Mouse (Mus musculus) spleen, adult 2 months (tissue): ENCODE data around the gene Gm9964. TPM values are rescaled to one million over a fixed set of nuclear protein-coding genes. Genes with fewer than 3 reads are reported as not detected.

Source experiments
- DNase-seq, 2 experiments: peaks; one replicate each; pipeline versions ENCODE4 v3.0.0 to v3.0.0-alpha.2; 2012 to 2021; ENCODE audit warnings: low spot score in 2 of 2, low read depth in 1 of 2
- H3K27ac ChIP-seq: fragments of 200-500 bp; 2 replicates; pipeline ENCODE4 v1.5.1; 2012; ENCODE audit warnings: low read length, inconsistent platforms; ENCODE audit not compliant: insufficient read depth
- H3K27me3 ChIP-seq: fragments of 200-500 bp; 2 replicates; pipeline ENCODE4 v1.6.1; 2012; ENCODE audit warnings: mild to moderate bottlenecking, moderate library complexity, low read length, inconsistent platforms; ENCODE audit not compliant: control insufficient read depth, insufficient read depth
- H3K36me3 ChIP-seq: fragments of 200-500 bp; 2 replicates; pipeline ENCODE4 v1.6.1; 2012; ENCODE audit warnings: mild to moderate bottlenecking, low read length, inconsistent platforms; ENCODE audit not compliant: control insufficient read depth, insufficient read depth
- H3K4me1 ChIP-seq: fragments of 200-500 bp; 2 replicates; pipeline ENCODE4 v1.6.1; 2011; ENCODE audit warnings: inconsistent platforms; ENCODE audit not compliant: control insufficient read depth, insufficient read depth, insufficient read length
- H3K4me3 ChIP-seq: fragments of 200-500 bp; 2 replicates; pipeline ENCODE4 v1.5.1; 2011; ENCODE audit warnings: mild to moderate bottlenecking, inconsistent platforms; ENCODE audit not compliant: insufficient read depth, insufficient read length; ENCODE audit errors: extremely low read depth
- CTCF ChIP-seq: fragments of 200-500 bp; IDR thresholded peaks from 2 replicates; pipeline ENCODE4 v1.5.1; 2011; ENCODE audit warnings: mild to moderate bottlenecking, inconsistent platforms; ENCODE audit not compliant: insufficient read depth, insufficient read length, insufficient replicate concordance; ENCODE audit errors: extremely low read depth
- POLR2A ChIP-seq: fragments of 200-500 bp; IDR thresholded peaks from 2 replicates; pipeline ENCODE4 v1.6.1; 2011; ENCODE audit warnings: low read depth, low read length, inconsistent platforms
- WGBS: fragments of 180-500 bp; shearing (Covaris S2); methylation state at CpG from one replicate; pipeline ENCODE4 v1.1.7; 2018; 5-methylcytosine and 5-hydroxymethylcytosine counted together
- polyA plus RNA-seq: library from polyadenylated mRNA; depleted of rRNA; stranded (reverse); fragments of >200 nt; gene quantifications from 2 replicates; pipeline ENCODE4 v1.2.3, GENCODE M21; 2012; rRNA removed

Gm9964 gene
- not detected in 2 replicates for polyA plus RNA-seq

DNA sequence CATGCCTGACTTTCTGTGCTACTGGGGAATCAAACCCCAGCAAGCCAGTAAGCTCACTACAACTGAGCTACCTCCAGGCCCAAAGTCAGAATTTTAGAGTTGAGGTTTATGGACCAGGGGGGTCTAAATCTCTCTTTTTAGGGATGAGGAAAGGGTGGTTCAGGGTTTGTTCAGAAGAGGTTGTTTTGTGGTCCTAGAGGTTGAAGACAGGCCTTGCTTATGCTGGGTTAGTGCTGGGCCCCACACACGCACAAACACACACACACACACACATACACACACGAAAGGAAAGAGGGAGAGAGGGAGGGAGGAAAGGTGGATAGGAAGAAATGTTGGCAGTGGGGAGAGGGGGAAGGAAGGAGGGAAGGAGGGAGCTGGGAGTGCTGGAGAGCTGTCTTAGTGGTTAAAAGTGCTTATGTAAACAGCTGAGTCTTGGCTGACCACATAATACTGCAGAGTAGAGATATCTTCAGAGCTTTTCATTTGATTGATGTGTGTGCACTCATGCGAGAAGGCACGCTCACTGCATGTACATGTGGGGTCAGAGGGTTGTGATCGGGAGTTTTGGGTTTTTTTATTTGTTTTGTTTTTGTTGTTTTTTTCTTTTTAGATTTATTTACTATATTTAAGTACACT, at the start of gene Gm9964:
Gene Gm9964 (minus strand): TSS at position 51 of the 636 bp plus-strand sequence.
- no peaks in the 10 kb centered on the region for H3K36me3 ChIP-seq
- DNase-seq, result no peak
- no peaks in the 10 kb centered on the region for H3K4me1 ChIP-seq
- no peak within 1 kb of the TSS for H3K27ac ChIP-seq
- H3K4me3 ChIP-seq, result no peak within 1 kb of the TSS
- WGBS, result 61% methylated on average over 5 of the region's 5 CpGs
- H3K27me3 ChIP-seq, result no peaks in the 10 kb centered on the region
- TF ChIP-seq POLR2A (no peak), CTCF (no peak)

DNA sequence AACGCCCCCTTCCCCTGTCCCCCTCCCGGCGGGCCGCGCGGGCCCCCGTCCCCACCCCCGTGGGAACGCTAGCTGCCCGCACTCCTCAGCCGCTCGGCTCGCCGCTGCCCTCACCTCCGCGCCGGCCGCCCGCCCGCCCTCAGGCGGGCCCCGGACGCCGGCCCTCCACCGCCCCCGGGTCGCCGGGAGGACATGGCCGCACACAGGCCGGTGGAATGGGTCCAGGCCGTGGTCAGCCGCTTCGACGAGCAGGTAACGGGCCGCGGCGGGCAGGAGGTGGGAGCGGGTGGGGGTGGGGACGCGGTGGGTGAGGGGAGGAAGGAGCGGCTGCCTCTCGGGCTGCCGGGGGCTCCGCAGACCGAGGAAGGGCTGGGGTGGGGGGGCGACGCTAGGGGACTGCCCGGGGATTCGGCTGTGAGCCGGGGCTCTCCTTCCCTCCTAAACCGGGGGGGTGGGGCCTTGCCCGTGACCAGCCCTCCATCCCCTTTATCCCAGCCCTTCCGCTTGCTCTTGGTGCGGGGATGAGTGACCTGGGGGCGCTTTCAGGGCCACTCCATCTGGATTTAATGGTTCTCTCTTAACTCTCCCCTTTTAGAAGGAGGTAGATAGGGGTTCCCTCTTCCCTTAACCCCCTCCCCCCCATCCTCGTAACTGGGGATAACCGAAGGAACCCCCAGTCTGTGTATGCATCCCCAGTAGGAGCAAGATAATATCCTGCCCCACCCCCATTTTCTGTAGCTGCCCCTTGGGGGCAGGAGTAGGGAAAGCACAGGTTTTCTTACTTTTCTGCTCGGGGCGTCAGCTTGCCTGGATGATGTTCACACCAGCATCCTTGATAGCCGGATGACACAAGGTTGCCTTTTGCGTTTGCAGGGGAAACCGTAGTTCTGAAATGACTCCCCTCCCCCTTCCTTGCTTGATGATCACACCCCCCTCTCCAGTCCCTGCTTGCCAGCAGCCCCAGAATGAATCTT, 43.4 kb upstream of the Gm9964 start:
- Histone ChIP-seq H3K4me1 (peaks cover 2% of the 10 kb centered on the region), H3K4me3 (peak overlapping the region; percentile 95), H3K36me3 (no peaks in the 10 kb centered on the region), H3K27ac (no peak overlapping the region), H3K27me3 (no peaks in the 10 kb centered on the region)
- TF ChIP-seq CTCF (no peak), POLR2A (no peak)
- WGBS, result 5% methylated on average over 51 of the region's 63 CpGs
- DNase-seq, result peak in 1 of 2 experiments; percentile 11

DNA sequence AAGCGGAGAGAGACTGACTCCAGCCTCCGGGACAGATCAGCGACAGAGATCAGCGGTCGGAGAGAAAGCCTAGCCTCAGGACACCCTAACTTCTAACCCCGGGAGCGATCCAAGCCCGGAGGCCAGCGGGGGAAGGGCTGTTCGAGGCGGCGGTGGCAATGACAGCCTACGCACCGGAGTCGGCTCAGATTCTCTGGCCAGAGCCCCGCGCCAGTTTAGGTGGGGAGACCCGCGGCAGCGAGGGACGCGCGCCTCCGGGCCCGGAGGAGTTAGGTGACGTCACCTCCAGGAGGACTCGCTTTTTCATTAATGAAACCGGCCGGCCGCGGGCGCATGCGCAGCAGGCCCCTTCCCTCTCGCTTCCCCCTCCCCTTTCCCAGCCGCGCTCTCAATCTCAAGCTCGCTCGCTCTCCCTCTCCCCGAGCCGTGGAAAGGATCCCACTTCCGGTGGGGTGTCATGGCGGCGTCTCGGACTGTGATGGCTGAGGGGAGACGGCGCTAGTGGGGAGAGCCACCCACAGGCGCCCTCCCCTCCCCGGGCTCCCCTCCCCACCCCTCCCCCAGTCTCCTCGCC, 42.6 kb upstream of the Gm9964 start, which contains the start of gene Nf1:
Gene Nf1 (plus strand): TSS at position 460 of the 574 bp plus-strand sequence.
- DNase-seq, result peak; percentile 62 to 85
- Histone ChIP-seq H3K36me3 (no peaks in the 10 kb centered on the region), H3K27me3 (no peaks in the 10 kb centered on the region), H3K4me1 (peaks cover 2% of the 10 kb centered on the region), H3K4me3 (peak within 1 kb of the TSS; percentile 95), H3K27ac (peak within 1 kb of the TSS; percentile 74)
- no peak for TF ChIP-seq POLR2A
- no peak for TF ChIP-seq CTCF
- WGBS, result under 1% methylated on average over 47 of the region's 49 CpGs

DNA sequence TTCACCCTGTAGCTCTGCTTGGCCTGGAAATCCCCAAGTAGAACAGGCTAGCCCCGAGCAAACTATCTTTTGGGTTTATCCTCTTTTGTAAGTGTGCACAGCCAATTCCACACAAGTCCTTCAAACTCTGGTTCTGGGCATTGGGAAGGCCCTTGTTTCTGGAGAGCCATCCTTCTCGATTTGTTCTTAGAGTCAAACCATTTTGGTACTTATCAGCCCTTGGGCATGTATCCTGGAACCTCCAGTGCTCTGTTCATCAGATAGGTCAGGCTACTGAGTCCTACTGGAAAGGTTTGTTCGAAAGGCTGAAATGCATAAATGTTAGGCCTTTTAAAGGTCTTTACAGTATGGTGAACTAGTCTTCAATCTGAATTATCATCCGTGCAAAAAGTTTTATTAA, 41.9 kb upstream of the Gm9964 start:
- WGBS, result 66% methylated on average over 4 of the region's 4 CpGs
- H3K4me3 ChIP-seq, result no peak overlapping the region
- H3K27me3 ChIP-seq, result no peaks in the 10 kb centered on the region
- no peak for TF ChIP-seq POLR2A
- TF ChIP-seq CTCF, result no peak
- DNase-seq, result no peak
- no peaks in the 10 kb centered on the region for H3K36me3 ChIP-seq
- H3K27ac ChIP-seq, result no peak overlapping the region
- peaks cover 2% of the 10 kb centered on the region for H3K4me1 ChIP-seq

DNA sequence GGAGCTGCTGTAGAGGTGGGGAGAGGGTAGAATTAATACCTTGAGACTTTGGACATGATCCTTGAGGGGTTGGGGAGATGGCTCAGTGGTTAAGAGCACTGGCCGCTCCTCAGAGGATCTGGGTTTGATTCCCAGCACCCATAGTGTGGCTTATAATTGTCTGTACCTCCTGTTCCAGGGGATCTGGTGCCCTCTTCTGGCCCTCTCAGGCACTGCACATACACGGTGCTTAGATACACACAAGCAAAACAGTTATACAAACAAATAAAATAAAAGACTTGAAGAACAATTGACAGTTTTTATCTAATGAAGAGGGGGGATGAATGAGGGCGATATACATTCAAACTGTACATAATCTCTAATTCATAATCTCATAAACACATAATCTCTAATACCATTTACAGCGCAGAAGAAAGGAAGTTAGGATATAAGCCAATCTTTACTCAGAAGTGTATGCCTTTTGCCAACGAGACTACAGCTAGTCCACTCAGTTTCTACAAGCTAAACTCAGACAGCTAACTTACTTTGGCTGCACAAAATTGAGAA, 40.1 kb upstream of the Gm9964 start:
- no peaks in the 10 kb centered on the region for H3K27me3 ChIP-seq
- TF ChIP-seq CTCF (peak; percentile 38; the same call in 1 of the 2 replicates), POLR2A (no peak)
- DNase-seq, result peak; percentile 8
- no peaks in the 10 kb centered on the region for H3K36me3 ChIP-seq
- no peak overlapping the region for H3K4me3 ChIP-seq
- H3K4me1 ChIP-seq, result peaks cover 2% of the 10 kb centered on the region
- no peak overlapping the region for H3K27ac ChIP-seq
- 91% methylated on average over 5 of the region's 5 CpGs for WGBS

DNA sequence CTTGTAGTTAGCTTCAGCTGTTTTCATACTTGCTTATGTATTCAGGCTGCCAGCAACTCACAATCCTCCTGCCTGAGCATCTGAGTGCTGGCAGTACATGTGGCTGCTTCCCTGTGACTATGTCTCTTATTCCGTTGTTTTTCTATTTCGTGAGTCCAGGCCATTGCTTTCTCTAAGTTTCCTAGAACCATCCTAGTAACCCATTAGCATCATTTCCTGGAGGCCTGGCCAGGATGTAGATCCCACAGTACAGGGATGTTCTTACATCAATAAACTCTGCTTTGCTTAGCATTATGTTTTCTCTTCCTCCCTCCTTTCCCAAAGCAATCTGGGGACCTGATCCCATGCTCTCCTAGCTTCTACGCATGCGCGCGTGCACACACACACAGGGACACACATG, 38.4 kb upstream of the Gm9964 start:
- no peak overlapping the region for H3K27ac ChIP-seq
- 95% methylated on average over 6 of the region's 6 CpGs for WGBS
- H3K27me3 ChIP-seq, result no peaks in the 10 kb centered on the region
- H3K4me1 ChIP-seq, result peaks cover 2% of the 10 kb centered on the region
- H3K36me3 ChIP-seq, result no peaks in the 10 kb centered on the region
- TF ChIP-seq CTCF (no peak), POLR2A (no peak)
- H3K4me3 ChIP-seq, result no peak overlapping the region
- DNase-seq, result no peak
